Mouse (Mus musculus) urinary bladder, postnatal 0 days (tissue): ENCODE results near the gene Pih1h3b. TPM values are rescaled to one million over a fixed set of nuclear protein-coding genes. Genes with fewer than 3 reads are reported as not detected.

ENCODE experiments used
- polyA plus RNA-seq: library from polyadenylated mRNA; unstranded; fragments of >200 nt; fragmentation: Nextera tagmentation; extraction: Ambion mirVana; gene quantifications from 2 replicates; pipeline ENCODE4 v1.2.1, GENCODE M21; 2015

Gene Pih1h3b
- polyA plus RNA-seq = not detected in 2 replicates

DNA sequence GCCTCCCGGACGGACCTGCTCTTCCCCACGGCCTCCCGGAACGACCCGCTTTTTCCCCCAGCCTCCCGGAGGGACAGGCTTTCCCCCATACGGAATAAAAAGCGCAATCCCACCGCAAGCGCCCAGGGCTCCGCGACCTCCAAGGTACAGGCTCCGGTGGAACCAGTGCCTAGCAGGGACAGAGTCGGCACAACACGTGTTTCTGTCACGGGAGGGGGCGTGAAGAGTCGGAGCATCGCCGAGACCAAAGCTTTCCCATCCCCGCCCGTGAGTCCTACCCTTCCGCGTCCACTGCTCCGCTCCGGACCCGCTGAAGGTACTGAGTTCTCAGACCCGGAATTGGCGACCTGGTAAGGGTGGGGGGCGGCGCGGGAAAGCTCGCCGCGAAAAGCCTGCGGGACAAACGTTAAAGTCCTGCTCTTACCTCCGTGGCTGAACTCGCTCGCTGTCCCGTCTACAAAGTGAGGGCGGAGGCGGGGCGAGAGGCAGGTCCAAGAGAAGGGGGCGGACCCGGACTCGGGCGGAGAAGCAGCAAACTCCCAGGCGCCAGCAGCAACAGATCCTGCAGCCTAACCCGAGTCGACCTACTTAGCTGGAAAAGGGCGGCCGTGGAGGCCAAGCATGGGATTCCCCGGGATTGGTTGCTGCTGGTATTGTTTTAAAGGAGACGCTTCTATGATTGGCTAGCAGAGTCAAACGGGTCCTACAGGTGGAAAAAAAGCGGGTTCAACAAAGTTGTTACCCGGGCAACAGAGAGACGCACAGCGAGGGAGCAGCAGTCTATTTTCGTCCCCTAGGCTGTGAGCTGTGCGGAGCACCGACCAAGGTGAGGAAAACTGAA, at the start of gene Pih1h3b, which contains the start of gene Nup62cl:
Gene Pih1h3b, plus strand, starts transcription at position 745 of the 841 bp plus-strand sequence.
Gene Nup62cl, minus strand, starts transcription at position 578 of the 841 bp plus-strand sequence.

Other genes starting within 250 kb of the Pih1h3b start
- 5.4 and 11.5 TPM in 2 replicates for gene Morc4, start 191.2 kb upstream of the Pih1h3b start, polyA plus RNA-seq
- gene Rbm41, start 64.3 kb upstream of the Pih1h3b start, polyA plus RNA-seq = 2.0 and 3.1 TPM in 2 replicates
- 5.0 and 6.6 TPM in 2 replicates for gene Nup62cl, start 167 bp upstream of the Pih1h3b start, polyA plus RNA-seq